Mouse (Mus musculus): Measurements from ENCODE around the gene Gm19668.
A peak's percentile ranks its signal among the peaks of the same experiment; 100 is the strongest.
"Not testable (repeated sequence)": the region's sequence is repeated elsewhere in the genome, so short reads cannot be mapped to it uniquely, and the experiment has no call there.

Gm19668 gene

DNA sequence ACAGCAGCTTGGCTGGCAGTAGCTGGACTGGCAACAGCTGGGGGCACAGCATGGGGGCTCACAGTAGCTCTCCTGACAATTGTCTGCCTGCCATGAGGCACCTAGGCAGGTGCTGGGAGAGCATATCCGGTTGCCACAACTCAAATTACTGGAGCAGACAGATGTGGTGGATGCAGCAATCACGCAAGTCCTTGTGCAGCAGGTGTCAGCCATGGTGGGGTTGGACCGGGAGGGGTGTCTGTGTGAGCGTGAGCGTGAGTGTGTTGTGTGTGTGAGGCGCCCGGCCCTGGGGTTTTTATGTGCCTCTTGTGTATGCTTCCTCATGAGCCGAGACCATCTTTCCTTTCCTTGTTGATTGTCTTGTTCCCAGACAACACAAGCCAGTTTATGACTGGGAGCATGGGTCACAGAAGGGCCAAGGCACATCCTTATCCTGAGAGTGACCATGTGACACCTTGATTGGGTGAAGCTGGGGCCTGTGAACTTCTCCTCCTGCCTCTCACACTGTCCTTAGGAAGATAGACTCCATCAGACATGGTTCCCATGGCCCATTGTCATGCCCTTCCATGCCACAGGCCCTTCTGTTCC is at the start of gene Gm19668:
Gene Gm19668 (minus strand): TSS at position 213 of the 588 bp plus-strand sequence.
- DNase-seq (ENCODE audit: low spot score): no peak

DNA sequence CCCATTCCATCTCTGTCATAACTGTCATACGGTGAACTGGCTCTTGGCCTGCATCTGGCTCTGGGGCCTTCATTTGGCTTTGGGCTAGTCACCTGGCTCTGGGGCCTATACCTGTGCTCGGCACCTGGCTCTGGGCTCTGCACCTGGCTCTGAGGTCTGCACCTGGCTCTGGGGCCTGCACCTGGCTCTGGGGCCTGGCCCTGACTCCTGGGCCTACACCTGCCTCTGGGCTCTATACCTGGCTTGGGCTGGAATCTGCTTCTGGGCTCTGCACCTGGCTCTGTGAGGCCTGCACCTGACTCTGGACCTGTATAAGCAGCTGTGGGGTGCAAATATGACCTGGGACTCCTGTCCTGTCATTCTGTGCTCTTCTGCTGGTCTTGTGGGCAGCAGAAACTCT is 48.6 kb upstream of the Gm19668 start:
- DNase-seq (ENCODE audit: low spot score): no peak

DNA sequence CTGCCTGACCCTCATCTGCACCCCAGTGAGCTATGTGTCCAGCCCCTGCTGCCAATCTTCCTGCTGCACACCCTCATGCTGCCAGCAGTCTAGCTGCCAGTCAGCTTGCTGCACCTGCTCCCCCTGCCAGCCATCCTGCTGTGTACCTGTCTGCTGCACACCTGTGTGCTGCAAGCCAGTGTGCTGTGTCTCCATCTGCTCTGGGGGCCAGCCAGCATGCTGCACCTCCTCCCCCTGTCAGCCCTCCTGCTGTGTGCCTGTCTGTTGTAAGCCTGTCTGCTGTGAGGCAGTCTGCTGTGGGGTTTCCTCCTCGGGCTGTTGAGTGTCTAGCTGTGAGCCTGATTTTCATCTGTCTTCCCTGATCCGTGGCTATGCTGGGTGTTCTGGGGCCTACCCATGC is 48.0 kb upstream of the Gm19668 start:
- DNase-seq (ENCODE audit: low spot score): no peak

DNA sequence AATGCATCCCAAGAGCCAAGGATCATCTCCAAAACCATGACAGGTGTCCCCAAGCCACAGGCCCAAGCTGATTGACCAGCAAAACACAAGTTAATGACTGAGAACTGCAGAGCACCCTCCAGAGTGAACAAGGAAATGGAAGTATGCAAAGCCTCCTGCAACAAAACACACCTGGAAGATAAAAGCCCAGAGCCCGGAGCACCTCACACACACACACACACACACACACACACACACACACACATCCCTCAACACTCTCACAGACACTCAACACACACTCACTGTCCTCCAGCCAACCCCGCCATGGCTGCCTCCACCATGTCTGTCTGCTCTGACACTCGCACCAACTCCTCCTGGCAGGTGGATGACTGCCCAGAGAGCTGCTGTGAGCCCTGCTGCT is 47.6 kb upstream of the Gm19668 start, which contains the start of gene Gm36176:
Gene Gm36176 (plus strand): TSS at position 301 of the 400 bp plus-strand sequence.
- DNase-seq (ENCODE audit: low spot score): no peak

DNA sequence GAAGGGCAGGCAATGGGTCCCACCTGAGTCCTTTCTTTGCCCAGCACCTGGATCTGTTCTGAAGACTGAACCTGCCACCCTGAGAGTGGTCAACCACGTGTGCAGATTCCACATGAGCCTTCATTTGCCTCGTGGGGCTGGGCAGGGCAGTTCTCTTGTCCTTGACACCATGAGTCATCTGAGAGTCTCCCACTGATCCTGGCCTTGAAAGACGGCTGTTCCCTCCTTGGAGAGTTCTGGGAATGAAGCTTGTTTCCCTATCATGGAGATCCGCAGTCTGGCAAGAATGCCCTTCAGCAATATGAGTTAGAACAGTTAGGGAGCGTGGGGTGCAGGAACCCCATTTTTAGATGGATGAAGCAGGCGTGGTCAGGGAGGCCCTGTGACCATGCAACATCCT is 40.1 kb upstream of the Gm19668 start:
- no peak for DNase-seq (ENCODE audit: low spot score)

DNA sequence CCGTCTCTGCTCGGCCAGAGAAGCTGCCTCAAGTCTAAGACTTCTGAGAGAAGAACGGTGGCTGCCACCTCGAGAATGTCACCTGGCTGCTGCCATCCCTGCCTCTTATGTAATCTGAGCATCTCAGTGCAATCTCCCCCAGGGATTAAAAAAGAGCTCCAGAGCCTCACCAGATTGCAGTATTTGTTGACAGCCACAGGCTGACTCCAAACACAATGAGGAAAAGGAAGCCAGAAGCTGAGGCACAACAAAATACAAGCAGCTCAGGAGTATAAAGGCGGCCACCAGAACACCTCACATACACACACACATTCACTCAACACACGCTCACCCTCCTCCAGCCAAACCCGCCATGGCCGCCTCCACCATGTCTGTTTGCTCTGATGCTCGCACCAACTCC is 36.7 kb upstream of the Gm19668 start, which contains the start of gene Krtap10-10:
Gene Krtap10-10 (plus strand): TSS at position 301 of the 400 bp plus-strand sequence.
- no peak for DNase-seq (ENCODE audit: low spot score)

DNA sequence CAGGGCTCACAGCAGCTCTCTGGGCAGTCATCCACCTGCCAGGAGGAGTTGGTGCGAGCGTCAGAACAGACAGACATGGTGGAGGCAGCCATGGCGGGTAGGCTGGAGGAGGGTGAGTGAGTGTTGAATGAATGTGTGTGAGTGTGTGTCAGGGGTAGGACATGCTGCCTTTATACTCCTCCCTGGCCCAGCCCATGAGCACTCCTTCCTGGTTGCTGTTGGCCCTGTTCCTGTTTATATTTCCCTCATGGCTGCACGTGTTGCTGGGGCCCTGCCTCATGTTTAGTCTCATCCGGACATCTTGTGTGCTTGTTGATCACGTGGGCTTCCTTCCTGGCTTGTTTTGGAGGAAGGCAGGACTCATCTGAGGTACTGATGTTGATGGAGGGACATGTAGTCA is 28.0 kb upstream of the Gm19668 start, which contains the start of gene Krtap10-4:
Gene Krtap10-4 (minus strand): TSS at position 145 of the 400 bp plus-strand sequence.
- DNase-seq (ENCODE audit: low spot score): no peak

DNA sequence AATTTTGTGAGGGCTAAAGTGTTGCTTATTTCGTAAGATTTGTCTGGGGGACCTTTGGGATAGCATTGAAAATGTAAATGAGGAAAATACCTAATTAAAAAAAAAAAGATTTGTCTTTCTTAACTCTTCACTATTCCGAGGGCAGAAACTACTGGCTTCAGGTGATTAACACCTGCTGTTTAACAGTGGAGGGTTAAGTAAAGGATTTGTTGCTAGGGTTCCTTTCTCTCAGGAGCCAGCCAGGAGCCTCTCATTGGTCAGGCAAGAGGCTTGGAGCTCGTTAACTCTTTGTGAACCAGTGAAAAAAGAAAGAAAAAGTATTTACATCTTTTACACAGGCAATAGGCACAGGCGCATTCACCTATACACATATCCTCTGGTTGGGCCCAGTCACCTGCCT is 20.3 kb upstream of the Gm19668 start:
- DNase-seq (ENCODE audit: low spot score): no peak

DNA sequence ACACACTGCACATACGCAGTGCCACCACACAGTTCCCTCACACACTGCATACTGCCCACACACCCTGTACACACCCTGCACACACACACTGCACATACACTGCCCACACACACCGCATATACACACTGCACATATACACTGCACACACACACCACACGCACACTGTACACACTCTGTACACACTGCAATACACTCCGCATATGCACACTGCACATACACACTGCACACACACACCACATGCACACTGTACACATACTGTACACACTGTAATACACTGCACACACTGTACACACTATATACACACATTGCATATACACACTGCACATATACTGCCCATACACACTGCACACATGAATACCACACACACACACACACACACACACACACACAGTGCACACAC is 19.6 kb upstream of the Gm19668 start:
- DNase-seq (ENCODE audit: low spot score): no peak

DNA sequence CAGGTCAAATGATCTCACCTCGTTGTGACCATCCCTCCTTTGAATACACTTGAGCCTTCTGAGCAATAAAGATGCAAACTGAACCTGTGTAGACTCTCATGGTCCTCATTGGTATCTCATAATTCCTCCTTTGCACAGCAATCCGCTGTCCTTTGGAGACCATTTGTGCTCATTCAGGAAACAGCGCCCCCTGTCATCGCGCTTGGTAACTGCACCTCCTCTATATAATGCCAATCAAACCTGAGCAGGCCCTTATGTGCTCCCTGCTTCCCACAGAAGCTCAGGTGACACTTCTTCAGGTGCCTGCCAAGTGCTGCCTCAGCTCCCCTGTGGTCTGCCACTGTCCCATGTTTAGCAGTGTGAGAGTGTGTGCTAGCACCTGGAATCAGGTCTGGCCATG is 16.6 kb upstream of the Gm19668 start:
- peak; percentile 51 for DNase-seq (ENCODE audit: low spot score)

DNA sequence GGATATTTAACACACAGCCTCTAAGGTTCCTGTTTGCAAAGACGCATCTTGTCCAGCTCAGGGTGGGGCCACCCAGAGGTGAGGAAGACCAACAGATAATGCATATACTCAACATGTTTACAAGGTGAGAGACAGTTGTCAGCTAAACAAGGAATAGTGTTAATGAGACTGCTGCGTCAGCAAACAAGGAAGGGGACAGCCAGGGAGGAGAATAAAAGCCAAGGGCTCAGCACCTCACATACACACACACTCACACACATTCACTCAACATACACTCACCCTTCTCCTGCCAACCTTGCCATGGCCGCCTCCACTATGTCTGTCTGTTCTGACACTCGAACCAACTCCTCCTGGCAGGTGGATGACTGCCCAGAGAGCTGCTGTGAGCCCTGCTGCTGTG is 15.4 kb upstream of the Gm19668 start, which contains the start of gene Gm2696:
Gene Gm2696 (plus strand): TSS at position 301 of the 400 bp plus-strand sequence.
- DNase-seq (ENCODE audit: low spot score): no peak

DNA sequence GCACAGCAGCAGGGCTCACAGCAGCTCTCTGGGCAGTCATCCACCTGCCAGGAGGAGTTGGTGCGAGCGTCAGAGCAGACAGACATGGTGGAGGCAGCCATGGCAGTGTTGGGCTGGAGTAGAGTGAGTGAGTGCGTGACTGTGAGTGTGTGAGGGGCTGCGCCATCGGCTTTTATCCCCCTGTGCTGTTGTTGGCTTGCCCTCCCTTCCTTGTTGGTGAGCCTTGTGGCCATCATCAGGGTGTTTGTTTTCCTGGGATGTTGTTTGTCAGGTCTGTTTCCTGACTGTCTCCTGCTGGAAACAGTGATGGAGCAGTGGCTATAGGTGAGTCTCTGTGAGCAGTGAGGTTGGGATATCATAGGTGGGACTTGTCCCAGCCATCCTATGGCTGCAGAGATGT is 12.8 kb upstream of the Gm19668 start, which contains the start of gene Gm9507:
Gene Gm9507 (minus strand): TSS at position 101 of the 400 bp plus-strand sequence.
- no peak for DNase-seq (ENCODE audit: low spot score)

DNA sequence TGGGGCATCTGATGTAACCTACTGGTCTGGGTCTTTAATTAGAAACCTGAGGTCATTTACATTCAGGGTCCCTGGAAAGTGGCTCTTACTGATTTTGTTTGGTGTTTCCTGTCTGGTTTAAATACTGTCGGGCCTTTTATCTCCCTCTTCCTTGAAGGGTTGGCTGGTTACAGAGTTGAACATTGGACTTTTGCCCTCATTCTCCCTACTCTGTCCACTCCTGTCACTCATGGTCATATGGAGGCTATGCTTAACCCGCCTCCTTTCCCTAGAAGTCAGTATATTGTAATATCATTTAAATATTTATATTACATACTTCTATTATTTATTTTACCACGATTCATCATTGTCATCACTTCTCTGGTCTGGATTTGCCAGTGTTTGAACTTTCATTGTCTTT is 5.2 kb upstream of the Gm19668 start:
- no peak for DNase-seq (ENCODE audit: low spot score)

DNA sequence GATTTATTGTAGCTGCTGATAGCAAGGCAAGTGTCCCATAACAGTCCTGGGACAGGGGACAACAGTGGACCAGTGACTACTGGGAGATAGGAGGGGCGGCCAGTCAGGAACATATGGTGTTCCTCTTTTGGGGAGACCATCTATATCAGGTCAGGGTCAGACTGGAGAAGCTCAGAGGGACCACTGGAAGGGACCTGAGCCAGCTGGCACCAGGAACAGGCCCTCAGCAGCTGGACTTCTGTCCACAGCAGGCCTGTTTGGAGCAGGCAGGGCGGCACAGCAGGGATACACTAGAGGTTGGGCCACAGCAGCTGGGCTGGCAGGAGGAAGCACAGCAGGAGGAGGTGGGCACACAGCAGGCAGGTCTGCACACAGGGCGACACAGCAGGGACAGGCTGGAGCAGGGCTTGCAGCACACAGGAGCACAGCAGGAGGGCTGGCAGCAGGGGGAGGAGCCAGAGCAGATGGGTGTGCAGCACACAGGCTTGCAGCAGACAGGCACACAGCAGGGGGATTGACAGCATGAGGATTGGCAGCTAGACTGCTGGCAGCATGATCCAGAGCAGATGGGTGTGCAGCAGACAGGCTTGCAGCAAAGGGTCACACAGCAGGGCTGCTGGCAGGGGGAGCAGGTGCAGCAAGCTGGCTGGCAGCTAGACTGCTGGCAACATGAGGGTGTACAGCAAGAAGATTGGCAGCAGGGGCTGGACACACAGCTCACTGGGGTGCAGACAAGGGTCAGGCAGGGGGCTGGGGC is 591 bp downstream of the Gm19668 start:
- not testable (repeated sequence) for DNase-seq (ENCODE audit: low spot score)

DNA sequence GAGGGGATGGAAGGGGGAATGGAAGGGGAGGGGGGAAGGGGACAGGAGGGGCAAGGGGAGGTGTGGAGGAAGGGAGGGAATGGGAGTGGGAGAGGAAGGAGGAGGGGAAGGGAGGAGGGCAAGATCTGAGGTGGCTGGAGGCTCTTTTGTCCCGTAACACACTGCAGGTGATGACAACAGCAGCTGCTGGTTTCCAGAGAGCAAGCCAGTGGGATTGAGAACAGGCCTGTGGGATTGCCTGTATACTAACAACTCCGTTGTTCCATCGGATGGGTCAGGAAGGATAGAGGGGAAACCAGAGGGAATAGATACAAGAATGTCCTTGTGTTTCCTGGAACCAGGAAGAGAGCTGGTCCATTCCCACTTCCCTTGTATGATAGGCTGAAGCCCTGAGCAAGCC is 1.3 kb downstream of the Gm19668 start:
- DNase-seq (ENCODE audit: low spot score): peak; percentile 9

DNA sequence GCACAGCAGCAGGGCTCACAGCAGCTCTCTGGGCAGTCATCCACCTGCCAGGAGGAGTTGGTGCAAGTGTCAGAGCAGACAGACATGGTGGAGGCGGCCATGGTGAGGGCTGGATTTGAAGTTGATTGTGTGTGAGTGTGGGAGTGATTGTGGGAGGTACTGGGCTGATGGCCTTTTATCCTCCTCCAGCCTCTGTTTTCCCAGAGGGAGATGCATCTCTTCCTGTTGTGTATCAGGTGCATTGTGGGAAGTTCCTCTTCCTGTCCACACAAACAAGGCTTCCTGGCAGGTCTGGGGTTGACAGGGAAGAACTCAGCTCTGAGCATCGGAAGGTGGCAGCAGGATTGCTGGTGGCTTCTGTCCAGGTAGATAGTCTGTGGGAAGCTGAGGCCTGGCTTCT is 4.0 kb downstream of the Gm19668 start, which contains the start of gene Gm9639:
Gene Gm9639 (minus strand): TSS at position 101 of the 400 bp plus-strand sequence.
- DNase-seq (ENCODE audit: low spot score): no peak

DNA sequence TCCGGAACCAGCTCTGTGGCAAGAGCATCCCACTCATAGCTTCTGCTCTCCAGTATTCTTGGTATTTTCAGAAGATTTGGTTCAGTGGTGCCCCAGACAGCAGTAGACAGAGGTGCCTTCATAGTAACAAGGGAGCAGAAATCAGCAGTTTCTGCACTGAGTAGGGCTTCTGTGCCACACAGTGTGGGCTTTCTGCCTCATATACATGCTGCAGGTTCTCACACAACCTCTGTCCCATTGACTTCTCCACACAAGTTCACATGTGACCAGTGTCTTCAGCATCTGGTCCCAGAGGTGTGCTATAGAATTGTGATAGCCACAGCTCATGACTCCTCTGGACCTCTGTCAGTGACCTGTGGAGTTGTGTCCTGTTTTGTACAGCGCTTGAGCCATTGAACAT is 10.3 kb downstream of the Gm19668 start:
- DNase-seq (ENCODE audit: low spot score): no peak

DNA sequence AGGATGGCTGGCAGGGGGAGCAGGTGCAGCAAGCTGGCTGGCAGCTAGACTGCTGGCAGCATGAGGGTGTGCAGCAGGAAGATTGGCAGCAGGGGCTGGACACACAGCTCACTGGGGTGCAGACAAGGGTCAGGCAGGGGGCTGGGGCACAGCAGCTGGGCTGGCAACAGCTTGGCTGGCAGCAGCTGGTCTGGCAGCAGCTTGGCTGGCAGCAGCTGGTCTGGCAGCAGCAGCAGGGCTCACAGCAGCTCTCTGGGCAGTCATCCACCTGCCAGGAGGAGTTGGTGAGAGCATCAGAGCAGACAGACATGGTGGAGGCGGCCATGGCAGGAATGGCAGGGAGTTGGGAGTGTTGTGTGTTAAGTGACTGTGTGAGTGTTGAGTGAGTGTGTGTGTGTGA is 11.1 kb downstream of the Gm19668 start, which contains the start of gene Gm7137:
Gene Gm7137 (minus strand): TSS at position 325 of the 400 bp plus-strand sequence.
- not testable (repeated sequence) for DNase-seq (ENCODE audit: low spot score)

DNA sequence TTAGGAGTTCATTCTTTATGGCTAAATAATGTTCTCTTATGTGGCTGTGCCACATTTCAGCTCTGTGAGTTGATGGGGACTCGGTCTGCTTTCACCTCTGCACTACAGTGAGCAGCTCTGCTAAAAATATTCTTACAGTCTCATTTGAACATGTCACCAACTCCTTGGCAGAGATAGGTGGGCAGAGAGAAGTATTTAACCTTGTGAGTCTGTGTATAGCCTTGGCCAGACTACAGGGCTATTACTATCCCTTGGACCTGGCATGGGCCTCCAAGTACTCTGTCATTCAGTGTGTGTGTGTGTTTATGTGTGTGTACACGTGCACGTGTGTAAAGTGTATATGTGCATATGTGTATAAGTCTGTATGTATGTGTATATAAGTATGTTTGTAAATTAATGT is 15.5 kb downstream of the Gm19668 start:
- not testable (repeated sequence) for DNase-seq (ENCODE audit: low spot score)

DNA sequence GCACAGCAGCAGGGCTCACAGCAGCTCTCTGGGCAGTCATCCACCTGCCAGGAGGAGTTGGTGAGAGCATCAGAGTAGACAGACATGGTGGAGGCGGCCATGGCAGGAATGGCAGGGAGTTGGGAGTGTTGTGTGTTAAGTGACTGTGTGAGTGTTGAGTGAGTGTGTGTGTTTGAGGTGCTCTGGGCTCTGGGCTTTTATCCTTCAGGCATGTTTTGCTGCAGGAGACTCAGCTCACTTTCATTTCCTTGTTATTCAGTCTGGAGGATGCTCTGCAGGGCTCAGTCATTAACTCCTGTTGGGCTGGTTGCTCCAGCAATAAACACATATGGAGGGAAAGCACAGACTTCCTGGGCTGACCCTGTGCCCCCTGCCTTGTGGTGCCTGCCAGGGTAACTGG is 16.5 kb downstream of the Gm19668 start, which contains the start of gene Gm3250:
Gene Gm3250 (minus strand): TSS at position 101 of the 400 bp plus-strand sequence.
- DNase-seq (ENCODE audit: low spot score): not testable (repeated sequence)

DNA sequence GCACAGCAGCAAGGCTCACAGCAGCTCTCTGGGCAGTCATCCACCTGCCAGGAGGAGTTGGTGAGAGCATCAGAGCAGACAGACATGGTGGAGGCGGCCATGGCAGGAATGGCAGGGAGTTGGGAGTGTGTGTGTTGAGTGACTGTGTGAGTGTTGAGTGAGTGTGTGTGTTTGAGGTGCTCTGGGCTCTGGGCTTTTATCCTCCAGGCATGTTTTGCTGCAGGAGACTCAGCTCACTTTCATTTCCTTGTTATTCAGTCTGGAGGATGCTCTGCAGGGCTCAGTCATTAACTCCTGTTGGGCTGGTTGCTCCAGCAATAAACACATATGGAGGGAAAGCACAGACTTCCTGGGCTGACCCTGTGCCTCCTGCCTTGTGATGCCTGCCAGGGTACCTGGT is 22.1 kb downstream of the Gm19668 start, which contains the start of gene Gm7138:
Gene Gm7138 (minus strand): TSS at position 101 of the 400 bp plus-strand sequence.
- DNase-seq (ENCODE audit: low spot score): not testable (repeated sequence)

DNA sequence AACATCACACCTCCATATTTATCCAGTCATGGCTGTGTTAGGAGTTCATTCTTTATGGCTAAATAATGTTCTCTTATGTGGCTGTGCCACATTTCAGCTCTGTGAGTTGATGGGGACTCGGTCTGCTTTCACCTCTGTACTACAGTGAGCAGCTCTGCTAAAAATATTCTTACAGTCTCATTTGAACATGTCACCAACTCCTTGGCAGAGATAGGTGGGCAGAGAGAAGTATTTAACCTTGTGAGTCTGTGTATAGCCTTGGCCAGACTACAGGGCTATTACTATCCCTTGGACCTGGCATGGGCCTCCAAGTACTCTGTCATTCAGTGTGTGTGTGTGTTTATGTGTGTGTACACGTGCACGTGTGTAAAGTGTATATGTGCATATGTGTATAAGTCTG is 26.8 kb downstream of the Gm19668 start:
- DNase-seq (ENCODE audit: low spot score): not testable (repeated sequence)

DNA sequence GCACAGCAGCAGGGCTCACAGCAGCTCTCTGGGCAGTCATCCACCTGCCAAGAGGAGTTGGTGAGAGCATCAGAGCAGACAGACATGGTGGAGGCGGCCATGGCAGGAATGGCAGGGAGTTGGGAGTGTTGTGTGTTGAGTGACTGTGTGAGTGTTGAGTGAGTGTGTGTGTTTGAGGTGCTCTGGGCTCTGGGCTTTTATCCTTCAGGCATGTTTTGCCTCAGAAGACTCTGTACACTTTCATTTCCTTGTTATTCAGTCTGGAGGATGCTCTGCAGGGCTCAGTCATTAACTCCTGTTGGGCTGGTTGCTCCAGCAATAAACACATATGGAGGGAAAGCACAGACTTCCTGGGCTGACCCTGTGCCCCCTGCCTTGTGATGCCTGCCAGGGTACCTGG is 27.7 kb downstream of the Gm19668 start, which contains the start of gene Gm3238:
Gene Gm3238 (minus strand): TSS at position 101 of the 400 bp plus-strand sequence.
- DNase-seq (ENCODE audit: low spot score): not testable (repeated sequence)
